Mouse (Mus musculus): Measurements from ENCODE around the gene Stk32b. TPM values are rescaled to one million over a fixed set of nuclear protein-coding genes. Genes with fewer than 3 reads are reported as not detected.

Stk32b gene
- total and polyA plus RNA-seq, 3 experiments = 0.29 to 0.88 (median 0.45) TPM

- H3K27ac ChIP-seq = no peak overlapping the region
- H3K79me2 ChIP-seq (replicated peaks; ENCODE audit: control insufficient read depth, insufficient read depth, low read length) = no peaks in the 10 kb centered on the region
- no peaks in the 10 kb centered on the region for H3K36me3 ChIP-seq (ENCODE audit: control insufficient read depth, insufficient read depth, low read length)
- no peak for TF ChIP-seq CTCF (IDR thresholded peaks at IDR 0.05)
- no peak for TF ChIP-seq POLR2A (IDR thresholded peaks at IDR 0.05; ENCODE audit: insufficient read depth, low read depth, low read length)
- no peak for TF ChIP-seq EP300 (IDR thresholded peaks at IDR 0.05; ENCODE audit: insufficient read depth, low read depth, low read length)
- no peak overlapping the region for H3K4me3 ChIP-seq
- no peaks in the 10 kb centered on the region for H3K4me1 ChIP-seq (ENCODE audit: control insufficient read depth, insufficient read depth, low read length)
- no peaks in the 10 kb centered on the region for H3K27me3 ChIP-seq (ENCODE audit: control insufficient read depth, insufficient read depth, low read length)
- DNase-seq = no peak
- no peak overlapping the region for H3K9ac ChIP-seq (ENCODE audit: low read depth, low read length)
- intact Hi-C loops (cut with DNase I) = no loop called here
- WGBS = 60% methylated on average over 13 of the region's 13 CpGs
Measured at GRCm38 (mm10) chr5:37743889-37744707, 27.1 kb upstream of the Stk32b start.

GRCm38 (mm10) chr5:37736213-37736612, 19.2 kb upstream of the Stk32b start:
- Histone ChIP-seq H3K79me2 (replicated peaks; ENCODE audit: control insufficient read depth, insufficient read depth, low read length) (no peaks in the 10 kb centered on the region), H3K27ac (no peak overlapping the region), H3K4me3 (no peak overlapping the region), H3K27me3 (ENCODE audit: control insufficient read depth, insufficient read depth, low read length) (no peaks in the 10 kb centered on the region), H3K4me1 (ENCODE audit: control insufficient read depth, insufficient read depth, low read length) (no peaks in the 10 kb centered on the region; the same call in 1 of the 2 replicates), H3K36me3 (ENCODE audit: control insufficient read depth, insufficient read depth, low read length) (no peaks in the 10 kb centered on the region), H3K9ac (ENCODE audit: low read depth, low read length) (no peak overlapping the region)
- intact Hi-C loops (cut with DNase I) = no loop called here
- DNase-seq = no peak
- TF ChIP-seq CTCF (IDR thresholded peaks at IDR 0.05) (peak; percentile 36), EP300 (IDR thresholded peaks at IDR 0.05; ENCODE audit: insufficient read depth, low read depth, low read length) (no peak)
- WGBS = 45% methylated on average over 7 of the region's 7 CpGs

DNA sequence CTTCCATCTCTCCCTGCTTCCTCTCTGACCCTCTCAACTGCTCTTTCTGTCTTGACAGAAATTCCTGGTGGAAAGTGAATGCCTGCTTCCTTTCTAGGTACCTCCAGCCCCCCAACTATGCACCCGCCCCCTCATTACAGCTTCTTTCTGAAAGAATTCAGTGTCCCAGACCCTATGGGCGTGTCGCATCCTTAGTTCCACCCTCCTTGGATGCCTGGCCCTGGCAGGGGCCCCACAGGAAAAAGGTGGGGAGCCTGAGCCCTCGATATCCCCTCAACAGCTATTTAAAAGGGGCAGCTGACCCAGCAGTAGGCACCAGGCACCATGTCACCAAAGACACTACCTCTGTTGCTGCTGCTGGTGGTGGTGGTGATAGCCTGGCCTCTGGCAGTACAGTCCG, 18.3 kb upstream of the Stk32b start, which contains the start of gene Cytl1:
TSS of gene Cytl1 (plus strand) at position 296 of the 400 bp plus-strand sequence.
- intact Hi-C loops (cut with DNase I) = no loop called here
- H3K4me1 ChIP-seq (ENCODE audit: control insufficient read depth, insufficient read depth, low read length) = no peaks in the 10 kb centered on the region; the same call in 1 of the 2 replicates
- H3K4me3 ChIP-seq = no peak within 1 kb of the TSS; the same call in 1 of the 2 replicates
- no peaks in the 10 kb centered on the region for H3K27me3 ChIP-seq (ENCODE audit: control insufficient read depth, insufficient read depth, low read length)
- H3K9ac ChIP-seq (ENCODE audit: low read depth, low read length) = no peak within 1 kb of the TSS
- peak in 1 of 2 experiments; percentile 27 for DNase-seq
- no peaks in the 10 kb centered on the region for H3K79me2 ChIP-seq (replicated peaks; ENCODE audit: control insufficient read depth, insufficient read depth, low read length)
- no peak for TF ChIP-seq CTCF (IDR thresholded peaks at IDR 0.05)
- TF ChIP-seq POLR2A (IDR thresholded peaks at IDR 0.05; ENCODE audit: insufficient read depth, low read depth, low read length) = peak; percentile 43; the same call in 1 of the 2 replicates
- TF ChIP-seq EP300 (IDR thresholded peaks at IDR 0.05; ENCODE audit: insufficient read depth, low read depth, low read length) = no peak
- H3K27ac ChIP-seq = no peak within 1 kb of the TSS
- no peaks in the 10 kb centered on the region for H3K36me3 ChIP-seq (ENCODE audit: control insufficient read depth, insufficient read depth, low read length)
- 29% methylated on average over 5 of the region's 5 CpGs for WGBS

DNA sequence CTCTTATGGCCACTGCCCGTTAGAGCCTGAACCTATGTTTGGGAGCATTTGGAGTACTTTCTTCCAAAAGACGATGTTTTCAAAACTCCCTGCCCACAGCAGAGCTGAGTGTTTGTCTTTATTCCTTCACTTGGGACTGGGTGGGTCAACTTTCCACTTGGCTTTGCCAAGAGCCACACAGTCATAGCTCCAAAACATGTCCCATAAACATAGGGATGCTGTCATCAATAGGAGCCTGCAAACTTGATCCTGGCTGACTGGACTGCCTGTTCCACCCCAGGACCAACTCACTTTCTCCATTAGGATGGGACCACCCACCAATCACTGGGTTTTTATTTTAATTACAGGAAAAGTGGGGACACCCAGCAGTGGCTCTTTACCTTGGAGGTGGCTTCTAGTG, 13.8 kb upstream of the Stk32b start:
- H3K36me3 ChIP-seq (ENCODE audit: control insufficient read depth, insufficient read depth, low read length) = no peaks in the 10 kb centered on the region
- H3K27ac ChIP-seq = peak overlapping the region; percentile 48
- no peaks in the 10 kb centered on the region for H3K27me3 ChIP-seq (ENCODE audit: control insufficient read depth, insufficient read depth, low read length)
- no peak overlapping the region for H3K4me3 ChIP-seq
- 58% methylated on average over 2 of the region's 2 CpGs for WGBS
- peak; percentile 34 to 60 for DNase-seq
- TF ChIP-seq CTCF (IDR thresholded peaks at IDR 0.05) (no peak), POLR2A (IDR thresholded peaks at IDR 0.05; ENCODE audit: insufficient read depth, low read depth, low read length) (no peak), EP300 (IDR thresholded peaks at IDR 0.05; ENCODE audit: insufficient read depth, low read depth, low read length) (no peak)
- intact Hi-C loops (cut with DNase I) = no loop called here
- H3K4me1 ChIP-seq (ENCODE audit: control insufficient read depth, insufficient read depth, low read length) = no peaks in the 10 kb centered on the region; the same call in 1 of the 2 replicates
- H3K79me2 ChIP-seq (replicated peaks; ENCODE audit: control insufficient read depth, insufficient read depth, low read length) = no peaks in the 10 kb centered on the region
- H3K9ac ChIP-seq (ENCODE audit: low read depth, low read length) = no peak overlapping the region

DNA sequence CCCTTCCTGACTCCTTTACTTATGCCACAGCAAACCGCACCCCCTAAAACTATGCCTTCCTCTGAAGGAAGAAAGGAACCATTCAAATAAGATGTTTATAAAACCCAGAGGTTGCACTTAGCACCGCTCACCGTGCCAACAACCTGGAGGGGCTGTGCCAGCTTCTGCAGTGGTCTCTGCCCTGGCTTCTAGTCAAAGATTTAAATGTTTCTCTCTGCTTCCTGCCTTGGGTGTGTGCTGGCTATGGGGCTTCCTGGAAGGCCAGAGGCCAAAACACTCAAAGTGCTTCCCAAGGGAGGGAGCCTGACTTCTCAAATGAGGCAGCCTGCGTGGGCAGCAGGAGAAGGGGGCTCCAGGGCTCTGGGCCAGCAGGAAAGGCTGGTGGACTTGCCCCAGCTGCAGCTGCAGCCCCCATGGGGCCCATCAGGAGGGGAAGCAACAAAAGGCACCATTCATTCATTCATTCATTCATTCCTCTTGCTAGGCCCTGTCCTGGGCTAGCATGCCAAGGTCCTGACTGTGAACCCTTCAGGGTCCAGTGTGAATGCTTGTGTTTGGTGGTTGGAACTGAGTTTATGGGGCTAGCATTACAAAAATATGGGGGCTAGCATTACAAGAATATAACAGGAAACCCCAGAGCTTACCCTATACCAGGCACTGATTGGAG, 8.4 kb upstream of the Stk32b start:
- Histone ChIP-seq H3K27me3 (ENCODE audit: control insufficient read depth, insufficient read depth, low read length) (no peaks in the 10 kb centered on the region), H3K4me3 (no peak overlapping the region), H3K27ac (no peak overlapping the region), H3K9ac (ENCODE audit: low read depth, low read length) (no peak overlapping the region), H3K4me1 (ENCODE audit: control insufficient read depth, insufficient read depth, low read length) (no peaks in the 10 kb centered on the region; the same call in 1 of the 2 replicates), H3K36me3 (ENCODE audit: control insufficient read depth, insufficient read depth, low read length) (no peaks in the 10 kb centered on the region), H3K79me2 (replicated peaks; ENCODE audit: control insufficient read depth, insufficient read depth, low read length) (no peaks in the 10 kb centered on the region)
- WGBS = 52% methylated on average over 4 of the region's 4 CpGs
- intact Hi-C loops (cut with DNase I) = no loop called here
- DNase-seq = peak in 1 of 2 experiments; percentile 24
- TF ChIP-seq CTCF (IDR thresholded peaks at IDR 0.05) (no peak), POLR2A (IDR thresholded peaks at IDR 0.05; ENCODE audit: insufficient read depth, low read depth, low read length) (no peak), EP300 (IDR thresholded peaks at IDR 0.05; ENCODE audit: insufficient read depth, low read depth, low read length) (no peak)

- H3K27me3 ChIP-seq (ENCODE audit: control insufficient read depth, insufficient read depth, low read length) = peaks cover 3% of the 10 kb centered on the region; the same call in 1 of the 2 replicates
- H3K27ac ChIP-seq = no peak overlapping the region
- H3K4me3 ChIP-seq = no peak overlapping the region
- intact Hi-C loops (cut with DNase I) = no loop called here
- H3K79me2 ChIP-seq (replicated peaks; ENCODE audit: control insufficient read depth, insufficient read depth, low read length) = no peaks in the 10 kb centered on the region
- no peak for DNase-seq
- no peaks in the 10 kb centered on the region; the same call in 1 of the 2 replicates for H3K4me1 ChIP-seq (ENCODE audit: control insufficient read depth, insufficient read depth, low read length)
- no peaks in the 10 kb centered on the region for H3K36me3 ChIP-seq (ENCODE audit: control insufficient read depth, insufficient read depth, low read length)
- H3K9ac ChIP-seq (ENCODE audit: low read depth, low read length) = no peak overlapping the region
- TF ChIP-seq POLR2A (IDR thresholded peaks at IDR 0.05; ENCODE audit: insufficient read depth, low read depth, low read length) = no peak
- no peak for TF ChIP-seq CTCF (IDR thresholded peaks at IDR 0.05)
- no peak for TF ChIP-seq EP300 (IDR thresholded peaks at IDR 0.05; ENCODE audit: insufficient read depth, low read depth, low read length)
- WGBS = 20% methylated on average over 6 of the region's 6 CpGs
Measured at GRCm38 (mm10) chr5:37720670-37721069, 3.7 kb upstream of the Stk32b start.
